Mouse (Mus musculus): ENCODE measurements around the gene Prss50.

The Prss50 gene

GRCm38 (mm10) chr9:110907838-110908630 lies 50.3 kb downstream of the Prss50 start:
- no peak for DNase-seq

- no peak for DNase-seq
Observed at GRCm38 (mm10) chr9:110908631-110909016, 50.9 kb downstream of the Prss50 start.

- no peak for DNase-seq
Observed at GRCm38 (mm10) chr9:110909371-110909967, 51.7 kb downstream of the Prss50 start.

Data from kidney, postnatal 36 days (tissue).